Mouse (Mus musculus) stomach, postnatal 0 days (tissue): ENCODE measurements at regions not wholly inside any gene's neighbourhood (a gene's known extent, or its start where the extent isn't known, plus 50 kb on each side); places are given as distances from the start of the nearest gene placed in this dataset.

Experiments used
- CTCF ChIP-seq: IDR thresholded peaks from 2 replicates; pipeline ENCODE4 v1.5.1; 2016; ENCODE audit warnings: antibody characterized with exemption, low read depth, mild to moderate bottlenecking, moderate library complexity
- EP300 ChIP-seq: optimal IDR thresholded peaks from 2 replicates; pipeline ENCODE3; 2016; ENCODE audit warnings: antibody characterized with exemption

- no peak for TF ChIP-seq CTCF
- TF ChIP-seq EP300: no peak
Measured at GRCm38 (mm10) chr12:54479841-54480240, 176.5 kb downstream of the Sptssa start.
